Mouse (Mus musculus) hindbrain, embryonic 12.5 days (tissue): Measurements from ENCODE around the gene Hectd1. TPM values are rescaled to one million over a fixed set of nuclear protein-coding genes. Genes with fewer than 3 reads are reported as not detected.

Experiments
- ATAC-seq: fragments of 200-750 bp; cut with Nextera tagmentation; 2 replicates; pipeline ENCODE4 v1.8.0; 2017; ENCODE audit warnings: moderate TSS enrichment; ENCODE audit not compliant: low FRiP score
- H3K27ac ChIP-seq: fragments of 300-500 bp; sonication (generic); 2 replicates; pipeline ENCODE4 v1.5.1; 2016; ENCODE audit warnings: mild to moderate bottlenecking
- H3K27me3 ChIP-seq: fragments of 300-500 bp; sonication (generic); 2 replicates; pipeline ENCODE4 v1.6.1; 2016; ENCODE audit warnings: mild to moderate bottlenecking
- H3K36me3 ChIP-seq: fragments of 300-500 bp; sonication (generic); 2 replicates; pipeline ENCODE4 v1.6.1; 2016; ENCODE audit warnings: mild to moderate bottlenecking
- H3K4me1 ChIP-seq: fragments of 300-500 bp; sonication (generic); 2 replicates; pipeline ENCODE4 v1.6.1; 2016
- H3K4me2 ChIP-seq: fragments of 300-500 bp; sonication (generic); replicated peaks from 2 replicates; pipeline ENCODE4 v1.6.1; 2016; ENCODE audit warnings: mild to moderate bottlenecking
- H3K4me3 ChIP-seq: fragments of 300-500 bp; sonication (generic); 2 replicates; pipeline ENCODE4 v1.5.1; 2016; ENCODE audit warnings: mild to moderate bottlenecking
- H3K9ac ChIP-seq: fragments of 300-500 bp; sonication (generic); 2 replicates; pipeline ENCODE4 v1.6.1; 2016; ENCODE audit warnings: mild to moderate bottlenecking, moderate library complexity
- H3K9me3 ChIP-seq: fragments of 300-500 bp; sonication (generic); replicated peaks from 2 replicates; pipeline ENCODE4 v1.6.1; 2016; ENCODE audit warnings: mild to moderate bottlenecking
- WGBS: fragments of 180-500 bp; shearing (Covaris S2); methylation state at CpG from one replicate; pipeline ENCODE4 v1.1.7; 2016; 5-methylcytosine and 5-hydroxymethylcytosine counted together
- polyA plus RNA-seq: library from polyadenylated mRNA; unstranded; fragments of >200 nt; fragmentation: Nextera tagmentation; extraction: Ambion mirVana; gene quantifications from 2 replicates; pipeline ENCODE4 v1.2.1, GENCODE M21; 2016

Gene Hectd1
- polyA plus RNA-seq, 1 experiment from 2014 or later = 42.8 TPM

GRCm38 (mm10) chr12:51817815-51818613, 11.3 kb downstream of the Hectd1 start:
- ATAC-seq = no peak
- no peak overlapping the region for H3K27ac ChIP-seq
- WGBS = 84% methylated on average over 8 of the region's 8 CpGs

GRCm38 (mm10) chr12:51811388-51812140, 17.8 kb downstream of the Hectd1 start:
- no peak for ATAC-seq
- no peak overlapping the region for H3K4me2 ChIP-seq
- H3K36me3 ChIP-seq = peaks cover 13% of the 10 kb centered on the region
- no peaks in the 10 kb centered on the region for H3K9me3 ChIP-seq
- H3K9ac ChIP-seq = no peak overlapping the region
- no peak overlapping the region for H3K27ac ChIP-seq
- 70% methylated on average over 5 of the region's 5 CpGs for WGBS
- H3K27me3 ChIP-seq = no peaks in the 10 kb centered on the region
- no peaks in the 10 kb centered on the region for H3K4me1 ChIP-seq
- H3K4me3 ChIP-seq = no peak overlapping the region

More at GRCm38 (mm10) chr12:51817815-51818613, 11.3 kb downstream of the Hectd1 start:
- no peak overlapping the region for H3K4me2 ChIP-seq
- H3K4me3 ChIP-seq = no peak overlapping the region
- no peaks in the 10 kb centered on the region for H3K27me3 ChIP-seq
- H3K4me1 ChIP-seq = peaks cover 6% of the 10 kb centered on the region; the same call in 1 of the 2 replicates
- H3K36me3 ChIP-seq = peaks cover 6% of the 10 kb centered on the region
- H3K9me3 ChIP-seq = no peaks in the 10 kb centered on the region
- H3K9ac ChIP-seq = no peak overlapping the region

- Histone ChIP-seq H3K36me3 (peaks cover 20% of the 10 kb centered on the region), H3K27me3 (no peaks in the 10 kb centered on the region), H3K9me3 (no peaks in the 10 kb centered on the region), H3K4me2 (no peak overlapping the region), H3K27ac (no peak overlapping the region), H3K9ac (no peak overlapping the region), H3K4me3 (no peak overlapping the region), H3K4me1 (no peaks in the 10 kb centered on the region)
- no peak for ATAC-seq
Observed at GRCm38 (mm10) chr12:51810564-51810963, 18.8 kb downstream of the Hectd1 start.

- H3K36me3 ChIP-seq = peaks cover 68% of the 10 kb centered on the region
- 94% methylated on average over 7 of the region's 7 CpGs for WGBS
Observed at GRCm38 (mm10) chr12:51784842-51785241, 44.5 kb downstream of the Hectd1 start.

DNA sequence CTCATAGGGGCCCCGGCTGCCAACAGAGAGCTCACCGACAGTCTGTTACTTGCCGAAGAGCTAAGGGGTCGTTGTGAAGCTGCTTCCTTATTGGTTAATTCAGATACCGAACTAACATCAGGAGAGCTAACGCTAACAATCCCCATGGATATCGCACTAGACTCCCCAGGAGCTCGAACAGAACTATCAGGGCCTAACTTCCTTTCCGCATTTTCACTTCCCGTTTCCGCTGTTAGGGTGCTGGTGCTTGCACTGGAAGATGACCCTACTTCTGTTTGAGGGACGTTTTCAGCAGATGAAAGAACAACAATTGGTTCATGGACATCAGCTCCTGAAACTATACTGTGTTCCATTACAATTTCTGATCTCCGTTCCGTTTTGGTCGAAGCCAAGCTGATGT, 60.6 kb downstream of the Hectd1 start:
- no peak overlapping the region for H3K4me3 ChIP-seq
- no peak overlapping the region for H3K27ac ChIP-seq
- no peaks in the 10 kb centered on the region for H3K27me3 ChIP-seq
- H3K9me3 ChIP-seq = no peaks in the 10 kb centered on the region
- 94% methylated on average over 15 of the region's 15 CpGs for WGBS
- no peaks in the 10 kb centered on the region for H3K4me1 ChIP-seq
- H3K9ac ChIP-seq = no peak overlapping the region
- no peak for ATAC-seq
- H3K36me3 ChIP-seq = peaks cover 57% of the 10 kb centered on the region
- no peak overlapping the region for H3K4me2 ChIP-seq

More at GRCm38 (mm10) chr12:51784842-51785241, 44.5 kb downstream of the Hectd1 start:
- no peaks in the 10 kb centered on the region for H3K9me3 ChIP-seq
- ATAC-seq = no peak
- H3K4me1 ChIP-seq = no peaks in the 10 kb centered on the region
- H3K4me3 ChIP-seq = no peak overlapping the region
- no peak overlapping the region for H3K27ac ChIP-seq
- H3K27me3 ChIP-seq = no peaks in the 10 kb centered on the region
- H3K4me2 ChIP-seq = no peak overlapping the region
- no peak overlapping the region for H3K9ac ChIP-seq

GRCm38 (mm10) chr12:51767454-51767853, 61.9 kb downstream of the Hectd1 start:
- no peak overlapping the region for H3K9ac ChIP-seq
- peaks cover 63% of the 10 kb centered on the region for H3K36me3 ChIP-seq
- H3K9me3 ChIP-seq = no peaks in the 10 kb centered on the region
- H3K4me3 ChIP-seq = no peak overlapping the region
- WGBS = 96% methylated on average over 4 of the region's 4 CpGs
- H3K4me2 ChIP-seq = no peak overlapping the region
- no peaks in the 10 kb centered on the region for H3K4me1 ChIP-seq
- H3K27ac ChIP-seq = no peak overlapping the region
- H3K27me3 ChIP-seq = no peaks in the 10 kb centered on the region
- no peak for ATAC-seq

- no peak for ATAC-seq
- WGBS = 96% methylated on average over 3 of the region's 3 CpGs
- H3K36me3 ChIP-seq = peaks cover 61% of the 10 kb centered on the region
- no peak overlapping the region for H3K9ac ChIP-seq
- no peak overlapping the region for H3K4me3 ChIP-seq
- no peaks in the 10 kb centered on the region for H3K27me3 ChIP-seq
- H3K4me2 ChIP-seq = no peak overlapping the region
- no peaks in the 10 kb centered on the region for H3K4me1 ChIP-seq
- no peaks in the 10 kb centered on the region for H3K9me3 ChIP-seq
- H3K27ac ChIP-seq = no peak overlapping the region
Observed at GRCm38 (mm10) chr12:51759374-51759773, 70.0 kb downstream of the Hectd1 start.

- Histone ChIP-seq H3K27ac (no peak overlapping the region), H3K4me1 (no peaks in the 10 kb centered on the region)
Observed at GRCm38 (mm10) chr12:51756599-51756961, 72.8 kb downstream of the Hectd1 start.

GRCm38 (mm10) chr12:51755938-51756598, 73.3 kb downstream of the Hectd1 start:
- ATAC-seq = no peak
- Histone ChIP-seq H3K27me3 (no peaks in the 10 kb centered on the region), H3K27ac (no peak overlapping the region), H3K4me3 (no peak overlapping the region), H3K9ac (no peak overlapping the region), H3K4me2 (no peak overlapping the region), H3K9me3 (no peaks in the 10 kb centered on the region), H3K4me1 (no peaks in the 10 kb centered on the region), H3K36me3 (peaks cover 67% of the 10 kb centered on the region)
- 95% methylated on average over 12 of the region's 12 CpGs for WGBS

More at GRCm38 (mm10) chr12:51756599-51756961, 72.8 kb downstream of the Hectd1 start:
- Histone ChIP-seq H3K4me2 (no peak overlapping the region), H3K4me3 (no peak overlapping the region), H3K9ac (no peak overlapping the region), H3K36me3 (peaks cover 62% of the 10 kb centered on the region), H3K9me3 (no peaks in the 10 kb centered on the region), H3K27me3 (no peaks in the 10 kb centered on the region)
- ATAC-seq = no peak

DNA sequence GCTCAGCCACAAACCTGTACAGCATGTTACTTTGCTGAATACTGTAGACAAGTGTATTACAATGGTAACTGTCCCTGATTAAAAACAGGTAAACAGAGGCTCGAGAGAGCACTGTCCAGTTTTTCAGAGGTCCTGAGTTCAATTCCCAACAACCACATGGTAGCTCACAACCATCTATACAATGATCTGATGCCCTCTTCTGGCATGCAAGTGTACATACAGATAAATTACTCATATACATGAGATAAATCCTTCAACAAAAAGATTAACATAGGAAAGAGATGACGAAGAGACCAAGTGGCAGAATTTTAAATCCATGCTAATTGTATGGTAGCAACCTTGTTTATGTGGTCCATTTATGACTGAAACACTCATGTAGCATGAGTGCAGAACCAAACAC, 82.0 kb downstream of the Hectd1 start:
- no peak for ATAC-seq
- Histone ChIP-seq H3K9ac (no peak overlapping the region), H3K4me3 (no peak overlapping the region), H3K9me3 (no peaks in the 10 kb centered on the region), H3K27me3 (no peaks in the 10 kb centered on the region), H3K4me2 (no peak overlapping the region), H3K36me3 (peaks cover 85% of the 10 kb centered on the region), H3K27ac (no peak overlapping the region), H3K4me1 (no peaks in the 10 kb centered on the region)
- 96% methylated on average over 2 of the region's 2 CpGs for WGBS

DNA sequence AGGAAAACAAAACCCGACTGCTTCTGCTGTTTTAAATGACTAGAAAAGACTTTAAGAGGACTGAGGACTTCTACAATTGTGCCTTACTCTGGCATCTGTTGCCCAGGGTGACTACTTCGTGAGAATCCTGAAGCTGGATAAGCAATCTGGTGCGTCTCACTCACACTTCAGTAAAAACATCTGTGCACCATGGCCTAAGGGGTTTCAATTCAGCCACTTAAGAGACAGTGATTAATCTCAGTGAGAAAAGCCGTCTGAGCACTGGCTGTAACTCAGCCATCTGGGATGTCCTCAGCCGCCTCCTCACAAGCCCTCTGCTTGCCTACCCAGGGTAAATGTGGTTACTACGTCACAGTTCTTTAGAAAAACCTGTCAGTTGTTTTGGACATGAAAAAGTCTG, 84.4 kb downstream of the Hectd1 start:
- H3K9me3 ChIP-seq = no peaks in the 10 kb centered on the region
- H3K4me2 ChIP-seq = no peak overlapping the region
- 56% methylated on average over 6 of the region's 6 CpGs for WGBS
- H3K27me3 ChIP-seq = no peaks in the 10 kb centered on the region
- no peaks in the 10 kb centered on the region for H3K4me1 ChIP-seq
- peak; percentile 61; the same call in 1 of the 2 replicates for ATAC-seq
- H3K4me3 ChIP-seq = no peak overlapping the region
- peaks cover 70% of the 10 kb centered on the region for H3K36me3 ChIP-seq
- H3K9ac ChIP-seq = no peak overlapping the region
- no peak overlapping the region for H3K27ac ChIP-seq

DNA sequence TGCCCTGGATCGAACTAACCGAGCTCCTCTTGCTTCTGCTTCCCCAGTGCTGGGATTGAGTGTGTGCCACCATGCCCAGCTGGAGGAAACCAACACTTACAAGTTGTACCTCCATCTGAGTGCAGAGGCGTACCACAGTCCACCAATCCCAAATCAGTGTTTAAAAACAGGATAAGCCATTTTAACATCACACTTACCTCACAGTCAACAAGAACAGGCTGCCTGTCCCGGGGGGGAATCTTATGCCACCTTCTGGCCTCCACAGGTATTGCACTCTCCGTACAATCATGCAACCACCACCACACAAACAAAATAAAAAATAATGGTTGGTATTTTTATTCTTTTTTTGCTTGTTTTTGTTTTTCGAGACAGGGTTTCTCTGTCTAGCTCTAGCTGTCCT, 87.6 kb downstream of the Hectd1 start:
- no peak for ATAC-seq

More for the DNA sequence above, 87.6 kb downstream of the Hectd1 start:
- no peak overlapping the region for H3K9ac ChIP-seq
- H3K27ac ChIP-seq = no peak overlapping the region
- peaks cover 46% of the 10 kb centered on the region for H3K36me3 ChIP-seq
- H3K4me3 ChIP-seq = no peak overlapping the region
- H3K9me3 ChIP-seq = no peaks in the 10 kb centered on the region
- no peaks in the 10 kb centered on the region for H3K4me1 ChIP-seq
- WGBS = 85% methylated on average over 6 of the region's 6 CpGs
- H3K4me2 ChIP-seq = no peak overlapping the region
- H3K27me3 ChIP-seq = no peaks in the 10 kb centered on the region
